In genomic region chr8:94967071-94967470, GRCm38 (mm10) we compare ENCODE assay signal across 10 mouse cellular contexts. TPM values are rescaled to one million over a fixed set of nuclear protein-coding genes. Genes with fewer than 3 reads are reported as not detected.
DNase-seq lines count a peak whose midpoint lies in the region; ATAC-seq and TF ChIP-seq lines count a peak whose summit lies in the region.
"Had no signal": no experiment of that assay in that cellular context is flagged by ENCODE, and none has a peak within 500 bp of the region (broad histone marks: within the 10 kb centered on the region; RNA-seq: fewer than 3 reads in every experiment).

No protein-coding gene starts in this region.

- no peak for TF ChIP-seq EP300 in MEL (IDR thresholded peaks at IDR 0.05; ENCODE audit: low read depth in 1 of 2, low read length in 2 of 2)

- peak overlapping the region in 1 of 2 experiments; percentile 13; a peak in 3 of 4 replicates for H3K4me3 ChIP-seq in MEL (ENCODE audit: control insufficient read depth in 1 of 2, insufficient read depth in 1 of 2, low read depth in 2 of 2, low read length in 2 of 2)
- H3K4me3 ChIP-seq: hindbrain, embryonic 15.5 days; limb, embryonic 15.5 days had no signal

- H3K4me1 ChIP-seq in MEL (ENCODE audit: control insufficient read depth in 1 of 2, insufficient read depth in 2 of 2, low read length in 2 of 2) = peaks cover 4 to 25% of the 10 kb centered on the region in 2 experiments
- H3K4me1 ChIP-seq: hindbrain, embryonic 15.5 days; limb, embryonic 15.5 days had no signal

- no peaks in the 10 kb centered on the region for H3K79me2 ChIP-seq in MEL (ENCODE audit: control insufficient read depth, insufficient read depth, low read length, poor library complexity)

- DNase-seq in MEL (ENCODE audit: low read depth, low spot score) = peak; percentile 82
- DNase-seq in kidney, postnatal 36 days = peak; percentile 58 to 73
- DNase-seq in lung, postnatal 25 days (ENCODE audit: low spot score) = peak; percentile 56
- no peak for DNase-seq in adrenal gland, adult (ENCODE audit: inconsistent age in 2 of 2, low spot score in 1 of 2)
- DNase-seq in gastrocnemius, adult 8-10 months (ENCODE audit: low spot score in 2 of 2) = no peak
- no peak for DNase-seq in ovary, adult 18-20 months (ENCODE audit: low spot score)

- TF ChIP-seq RAD21 in MEL (IDR thresholded peaks at IDR 0.05; ENCODE audit: low read depth, low read length) = no peak

- H3K36me3 ChIP-seq in MEL (ENCODE audit: control insufficient read depth in 1 of 2, insufficient read depth in 2 of 2, low read length in 2 of 2) = peaks cover 0 to 32% of the 10 kb centered on the region in 2 experiments; a peak in 2 of 4 replicates
- H3K36me3 ChIP-seq: hindbrain, embryonic 15.5 days; limb, embryonic 15.5 days had no signal

- H3K9ac ChIP-seq in MEL (ENCODE audit: control insufficient read depth, low read depth, low read length, poor library complexity, severe bottlenecking) = peak overlapping the region; percentile 73
- H3K9ac ChIP-seq: hindbrain, embryonic 15.5 days; limb, embryonic 15.5 days had no signal

- H3K9me3 ChIP-seq in MEL (replicated peaks; ENCODE audit: insufficient read depth, low read length) = no peaks in the 10 kb centered on the region
- H3K9me3 ChIP-seq: hindbrain, embryonic 15.5 days; limb, embryonic 15.5 days had no signal

- no peak for TF ChIP-seq CTCF in MEL (IDR thresholded peaks at IDR 0.05 in 2 of 3, conservative IDR thresholded peaks at IDR 0.05 in 1 of 3; ENCODE audit: control insufficient read depth in 1 of 3, insufficient read depth in 1 of 3, low read depth in 2 of 3, low read length in 3 of 3, poor library complexity in 1 of 3, severe bottlenecking in 1 of 3)

- peak; percentile 33 for ATAC-seq in common myeloid progenitor, adult 5-6 weeks (replicated peaks; ENCODE audit: low read depth, poor library complexity, severe bottlenecking)

- 0 out of 4 replicates have a peak, but pooled peaks of 1 of the 2 experiments have one; percentile 22 for TF ChIP-seq POLR2A in MEL (IDR thresholded peaks at IDR 0.05; ENCODE audit: control insufficient read depth in 1 of 2, insufficient read depth in 1 of 2, low read depth in 1 of 2, low read length in 2 of 2, poor library complexity in 1 of 2)

- no peaks in the 10 kb centered on the region for H3K27me3 ChIP-seq in MEL (ENCODE audit: control insufficient read depth in 1 of 2, insufficient read depth in 2 of 2, low read length in 2 of 2)
- H3K27me3 ChIP-seq: hindbrain, embryonic 15.5 days; limb, embryonic 15.5 days had no signal

- H3K27ac ChIP-seq in MEL (ENCODE audit: control insufficient read depth, low read depth, low read length) = peak overlapping the region; percentile 99
- H3K27ac ChIP-seq: hindbrain, embryonic 15.5 days; limb, embryonic 15.5 days had no signal

TF ChIP-seq in MEL, 35 proteins besides CTCF, POLR2A, EP300 and RAD21:
- TF ChIP-seq ZNF384 (IDR thresholded peaks at IDR 0.05; ENCODE audit: low read depth, low read length) (no peak), ZMIZ1 (IDR thresholded peaks at IDR 0.05; ENCODE audit: low read depth, low read length) (no peak), ELF1 (IDR thresholded peaks at IDR 0.05; ENCODE audit: low read depth, low read length) (0 out of 2 replicates have a peak, but pooled peaks have one; percentile 12), NELFE (IDR thresholded peaks at IDR 0.05; ENCODE audit: low read depth, low read length) (no peak), GATA1 (IDR thresholded peaks at IDR 0.05; ENCODE audit: low read depth, low read length) (no peak), RCOR1 (IDR thresholded peaks at IDR 0.05; ENCODE audit: low read depth, low read length) (no peak), E2F4 (IDR thresholded peaks at IDR 0.05; ENCODE audit: borderline replicate concordance, low read depth, low read length) (no peak), MYC (IDR thresholded peaks at IDR 0.05; ENCODE audit: low read depth, low read length) (no peak), USF2 (IDR thresholded peaks at IDR 0.05; ENCODE audit: borderline replicate concordance in 1 of 2, insufficient read depth in 1 of 2, low read depth in 1 of 2, low read length in 2 of 2) (no peak), NRF1 (IDR thresholded peaks at IDR 0.05; ENCODE audit: insufficient read depth, low read depth, low read length, poor library complexity, severe bottlenecking) (peak; percentile 77), TAL1 (IDR thresholded peaks at IDR 0.05; ENCODE audit: low read length) (no peak), GABPA (IDR thresholded peaks at IDR 0.05; ENCODE audit: low read depth, low read length) (no peak), POLR2AphosphoS5 (IDR thresholded peaks at IDR 0.05; ENCODE audit: borderline replicate concordance, low read depth, low read length) (no peak), MEF2A (IDR thresholded peaks at IDR 0.05; ENCODE audit: extremely low read depth, insufficient replicate concordance, low read depth, low read length, poor library complexity, severe bottlenecking) (no peak)
TF ChIP-seq in MEL: peak in this region for 2.

RNA-seq across cellular contexts. Expression of gene Adgrg1, which starts 7.5 kb away (rescaled TPM):
- total RNA-seq in MEL (2012; rRNA removed) = 4.2 and 7.2 TPM in 2 replicates
- polyA plus RNA-seq in MEL (2012; ENCODE audit: insufficient read depth in 1 of 2, insufficient read length in 2 of 2, low read depth in 1 of 2, low replicate concordance in 2 of 2, missing spikeins in 1 of 2) = 10 to 100 TPM in 1 of 2 experiments, not detected in 1; 33.2 TPM
- 293 and 407 TPM in 2 replicates for total RNA-seq in common myeloid progenitor, adult 5-6 weeks (2017)
- total RNA-seq in gastrocnemius, adult 8-10 months (2022) = 10 to 100 TPM; 11.1 to 18.9 (median 12.8) TPM

RNA-seq across cellular contexts. Expression of gene Adgrg5, which starts 43.6 kb away (rescaled TPM):
- 0.04 and 0.07 TPM in 2 replicates for total RNA-seq in MEL (2012; rRNA removed)
- polyA plus RNA-seq in MEL (2012; ENCODE audit: insufficient read depth in 1 of 2, insufficient read length in 2 of 2, low read depth in 1 of 2, low replicate concordance in 2 of 2, missing spikeins in 1 of 2) = 1 to 10 TPM in 1 of 2 experiments, not detected in 1; 1.3 TPM
- total RNA-seq in common myeloid progenitor, adult 5-6 weeks (2017) = 0.05 TPM in 1 of 2 replicates, not detected in the other
- under 1 TPM in 1 of 4 experiments, not detected in 3; 0.09 TPM for total RNA-seq in gastrocnemius, adult 8-10 months (2022)
- total RNA-seq: gastrocnemius, adult 18-20 months had no signal

RNA-seq across cellular contexts. Expression of gene Ccdc102a, which starts 49.2 kb away (rescaled TPM):
- 1.6 and 1.7 TPM in 2 replicates for total RNA-seq in MEL (2012; rRNA removed)
- polyA plus RNA-seq in MEL (2012; ENCODE audit: insufficient read depth in 1 of 2, insufficient read length in 2 of 2, low read depth in 1 of 2, low replicate concordance in 2 of 2, missing spikeins in 1 of 2) = 1 to 10 TPM in 1 of 2 experiments, not detected in 1; 6.8 TPM
- total RNA-seq in common myeloid progenitor, adult 5-6 weeks (2017) = 0.58 and 2.2 TPM in 2 replicates
- total RNA-seq in gastrocnemius, adult 8-10 months (2022) = 1 to 10 TPM; 2.5 to 3.5 (median 3.1) TPM

RNA-seq across cellular contexts. Expression of gene Adgrg3, which starts 50.4 kb away (rescaled TPM):
- total RNA-seq in MEL (2012; rRNA removed) = not detected in 2 replicates
- polyA plus RNA-seq in MEL (2012; ENCODE audit: insufficient read depth in 1 of 2, insufficient read length in 2 of 2, low read depth in 1 of 2, low replicate concordance in 2 of 2, missing spikeins in 1 of 2) = under 1 TPM in 1 of 2 experiments, not detected in 1; 0.08 TPM
- 144 and 156 TPM in 2 replicates for total RNA-seq in common myeloid progenitor, adult 5-6 weeks (2017)
- under 1 TPM in 3 of 4 experiments, not detected in 1; 0.13 to 0.27 (median 0.18) TPM for total RNA-seq in gastrocnemius, adult 8-10 months (2022)

Comparison
In these comparisons a context has a peak if more than half of its experiments do, and no peak if none do; other contexts are left out.
1. DNase-seq: peak in MEL (single experiment), kidney, postnatal 36 days (2 of 2) and lung, postnatal 25 days (single experiment); none in adrenal gland, adult (0 of 2), gastrocnemius, adult 8-10 months (0 of 2) and ovary, adult 18-20 months (single experiment).
2. RNA of gene Adgrg1, which starts 7.5 kb away (total RNA-seq): 293 to 407 TPM in common myeloid progenitor, adult 5-6 weeks; 11.1 to 18.9 TPM in gastrocnemius, adult 8-10 months and 4.2 to 7.2 TPM in MEL; every median in the first group is over 10 times any median in the second.